Mouse (Mus musculus) limb, embryonic 14.5 days (tissue): ENCODE results near the gene Gm27029. TPM values are rescaled to one million over a fixed set of nuclear protein-coding genes. Genes with fewer than 3 reads are reported as not detected.
"Not testable (repeated sequence)": the region's sequence is repeated elsewhere in the genome, so short reads cannot be mapped to it uniquely, and the experiment has no call there.

Experiments
- ATAC-seq: fragments of 200-750 bp; cut with Nextera tagmentation; 2 replicates; pipeline ENCODE4 v1.8.0; 2017; ENCODE audit warnings: low read depth, moderate number of reproducible peaks, moderate TSS enrichment; ENCODE audit not compliant: low FRiP score
- DNase-seq: peaks from one replicate; pipeline ENCODE4 v3.0.0-alpha.2; 2015; ENCODE audit warnings: low spot score
- H3K27ac ChIP-seq: fragments of 300-500 bp; sonication (generic); replicated peaks from 2 replicates; pipeline ENCODE4 v1.5.1; 2014; ENCODE audit warnings: low read depth, mild to moderate bottlenecking, low read length, moderate library complexity, mixed read lengths
- H3K27me3 ChIP-seq: fragments of 300-500 bp; sonication (generic); 2 replicates; pipeline ENCODE4 v1.6.1; 2014; ENCODE audit warnings: low read length, mixed read lengths; ENCODE audit not compliant: control insufficient read depth, insufficient read depth
- H3K36me3 ChIP-seq: fragments of 300-500 bp; sonication (generic); 2 replicates; pipeline ENCODE4 v1.6.1; 2014; ENCODE audit warnings: mild to moderate bottlenecking, low read length, moderate library complexity, mixed read lengths; ENCODE audit not compliant: control insufficient read depth, insufficient read depth
- H3K4me1 ChIP-seq: fragments of 300-500 bp; sonication (generic); 2 replicates; pipeline ENCODE4 v1.6.1; 2014; ENCODE audit warnings: antibody characterized with exemption, low read length, mixed read lengths; ENCODE audit not compliant: control insufficient read depth, insufficient read depth
- H3K4me2 ChIP-seq: fragments of 300-500 bp; sonication (generic); replicated peaks from 2 replicates; pipeline ENCODE4 v1.6.1; 2014; ENCODE audit warnings: low read depth, mild to moderate bottlenecking, low read length, moderate library complexity; ENCODE audit not compliant: severe bottlenecking
- H3K4me3 ChIP-seq: fragments of 300-500 bp; sonication (generic); replicated peaks from 2 replicates; pipeline ENCODE4 v1.5.1; 2014; ENCODE audit warnings: low read length
- H3K9ac ChIP-seq: fragments of 300-500 bp; sonication (generic); 2 replicates; pipeline ENCODE4 v1.6.1; 2014; ENCODE audit warnings: mild to moderate bottlenecking, low read depth, low read length, moderate library complexity; ENCODE audit not compliant: severe bottlenecking
- H3K9me3 ChIP-seq: fragments of 300-500 bp; sonication (generic); 2 replicates; pipeline ENCODE4 v1.6.1; 2016; ENCODE audit warnings: low read length; ENCODE audit not compliant: control insufficient read depth
- POLR2A ChIP-seq: fragments of 200-500 bp; IDR thresholded peaks from 2 replicates; pipeline ENCODE4 v1.8.0; 2012; ENCODE audit warnings: inconsistent platforms, mild to moderate bottlenecking, moderate library complexity, borderline replicate concordance; ENCODE audit not compliant: insufficient read depth, insufficient read length; ENCODE audit errors: extremely low read depth
- WGBS: fragments of 180-500 bp; shearing (Covaris S2); extraction: QIAGEN DNeasy Blood & Tissue Kit; methylation state at CpG from one replicate; pipeline ENCODE4 v1.1.7; 2014; 5-methylcytosine and 5-hydroxymethylcytosine counted together
- polyA plus RNA-seq, 2 experiments: library from polyadenylated mRNA; depleted of rRNA in 1 of 2; stranded (reverse) in 1 of 2; unstranded in 1 of 2; fragments of >200 nt; fragmentation: Nextera tagmentation in 1 of 2; extraction: Ambion mirVana in 1 of 2; gene quantifications; 2 replicates each; pipeline versions ENCODE4 v1.2.1 to v1.2.3; 2012 to 2014

The Gm27029 gene
- polyA plus RNA-seq (2012; rRNA removed) = 1.3 and 4.2 TPM in 2 replicates
- polyA plus RNA-seq (2014; fragmentation: Nextera tagmentation; extraction: Ambion mirVana) = 11.8 and 12.1 TPM in 2 replicates

DNA sequence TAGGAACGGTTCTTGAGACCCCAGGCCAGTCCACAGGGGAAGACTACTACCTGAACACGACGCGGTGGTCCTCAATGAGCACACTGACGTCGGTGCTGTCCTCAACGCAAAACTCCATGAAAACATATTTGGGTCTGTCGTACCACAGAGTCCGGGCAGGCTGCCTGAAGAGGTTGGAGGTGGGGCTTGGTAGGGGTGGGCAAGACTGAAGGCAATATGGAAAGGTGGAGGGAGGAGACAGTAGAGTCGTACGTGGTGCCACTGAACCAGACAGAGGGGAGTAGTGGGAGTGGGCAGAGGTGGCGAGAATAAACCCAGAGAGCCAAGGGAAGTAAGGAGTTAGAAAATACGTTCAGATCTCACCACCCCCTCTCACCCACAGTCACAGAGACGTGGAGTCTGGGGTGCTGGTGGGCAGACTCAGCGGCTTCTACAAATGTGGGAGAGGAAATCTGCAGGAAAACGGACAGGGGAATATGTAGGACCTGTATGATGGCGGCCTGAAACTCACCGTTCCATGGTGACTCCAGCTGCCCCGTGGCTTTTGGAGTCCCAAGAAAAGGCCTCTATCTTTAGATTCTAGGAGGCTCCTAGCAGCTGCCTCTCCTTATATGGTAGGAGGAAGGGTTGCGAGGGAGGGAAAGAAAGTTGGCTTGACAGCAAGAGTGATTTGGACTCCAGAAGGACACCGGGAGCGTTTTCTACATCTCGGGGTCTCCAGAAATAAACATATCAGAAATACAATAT, at the start of gene Gm27029:
TSS of gene Gm27029 (minus strand) at position 692 of the 747 bp plus-strand sequence.
- TF ChIP-seq POLR2A = no peak

DNA sequence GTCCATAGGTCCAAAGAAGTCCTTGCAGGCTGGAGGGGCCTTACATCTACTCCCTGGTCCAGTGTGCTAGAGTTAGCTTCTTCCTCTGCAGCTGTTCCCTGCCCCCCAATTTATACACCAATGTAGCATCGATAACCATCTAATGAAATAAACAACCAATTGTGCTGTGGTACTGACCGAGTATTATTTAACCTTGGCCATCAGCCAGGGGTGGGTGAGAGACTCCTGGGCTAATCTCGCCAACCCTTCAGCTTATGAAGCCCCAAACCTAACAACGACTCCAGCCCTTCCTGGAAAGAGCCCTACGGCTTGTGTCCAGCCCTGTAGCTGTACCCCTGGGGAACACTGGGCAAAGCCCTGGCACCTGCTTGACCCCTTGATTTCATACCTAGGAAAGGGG, 49.7 kb upstream of the Gm27029 start:
- Histone ChIP-seq H3K36me3 (no peaks in the 10 kb centered on the region), H3K4me2 (no peak overlapping the region), H3K4me3 (no peak overlapping the region), H3K9me3 (no peaks in the 10 kb centered on the region), H3K27ac (no peak overlapping the region), H3K4me1 (no peaks in the 10 kb centered on the region), H3K27me3 (no peaks in the 10 kb centered on the region), H3K9ac (no peak overlapping the region)
- ATAC-seq (no peak), DNase-seq (no peak)
- no peak for TF ChIP-seq POLR2A
- WGBS = 82% methylated on average over 5 of the region's 5 CpGs

More for the DNA sequence above, at the start of gene Gm27029:
- ATAC-seq (peak; percentile 76), DNase-seq (no peak)
- H3K36me3 ChIP-seq = peaks cover under 1% of the 10 kb centered on the region
- WGBS = 4% methylated on average over 23 of the region's 23 CpGs
- peaks cover 19% of the 10 kb centered on the region for H3K4me1 ChIP-seq
- no peaks in the 10 kb centered on the region for H3K9me3 ChIP-seq
- peak within 1 kb of the TSS; percentile 82 for H3K4me2 ChIP-seq
- H3K27me3 ChIP-seq = no peaks in the 10 kb centered on the region
- peak within 1 kb of the TSS; percentile 72 for H3K27ac ChIP-seq
- H3K4me3 ChIP-seq = peak within 1 kb of the TSS; percentile 97
- peak within 1 kb of the TSS; percentile 73 for H3K9ac ChIP-seq

- not testable (repeated sequence) for H3K27ac ChIP-seq, DNase-seq, H3K9ac ChIP-seq, H3K4me3 ChIP-seq, H3K9me3 ChIP-seq, H3K4me1 ChIP-seq, H3K4me2 ChIP-seq, ATAC-seq, H3K27me3 ChIP-seq, H3K36me3 ChIP-seq
- 80% methylated on average over 1 of the region's 1 CpGs for WGBS
These were observed 49.1 kb upstream of the Gm27029 start for GRCm38 (mm10) chr11:101473686-101474085.

DNA sequence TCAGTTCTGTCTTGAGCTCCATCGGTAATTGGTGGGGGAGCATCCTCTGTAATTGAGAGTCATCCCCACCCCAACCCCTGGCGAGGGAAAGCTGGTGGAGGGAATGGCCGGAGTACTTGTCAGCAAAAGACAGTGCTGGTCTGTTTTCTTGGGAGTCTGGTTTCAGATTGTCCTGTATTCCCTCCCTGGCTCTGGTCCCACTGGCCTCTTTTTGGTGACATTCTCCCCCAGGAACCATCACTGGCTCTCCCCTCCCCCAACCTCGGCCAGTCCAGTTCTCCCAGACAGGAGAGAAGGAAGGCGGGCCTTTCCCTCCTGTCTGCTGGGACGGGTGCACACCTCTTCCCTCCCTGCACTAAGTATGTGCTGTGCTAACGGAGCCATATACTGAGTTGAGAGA, 47.7 kb upstream of the Gm27029 start:
- no peak for TF ChIP-seq POLR2A
- ATAC-seq = no peak
- Histone ChIP-seq H3K27ac (no peak overlapping the region), H3K9me3 (no peaks in the 10 kb centered on the region), H3K4me1 (peaks cover 6% of the 10 kb centered on the region), H3K4me2 (no peak overlapping the region), H3K4me3 (no peak overlapping the region), H3K27me3 (no peaks in the 10 kb centered on the region), H3K9ac (no peak overlapping the region), H3K36me3 (no peaks in the 10 kb centered on the region)
- no peak for DNase-seq
- WGBS = 36% methylated on average over 7 of the region's 7 CpGs

DNA sequence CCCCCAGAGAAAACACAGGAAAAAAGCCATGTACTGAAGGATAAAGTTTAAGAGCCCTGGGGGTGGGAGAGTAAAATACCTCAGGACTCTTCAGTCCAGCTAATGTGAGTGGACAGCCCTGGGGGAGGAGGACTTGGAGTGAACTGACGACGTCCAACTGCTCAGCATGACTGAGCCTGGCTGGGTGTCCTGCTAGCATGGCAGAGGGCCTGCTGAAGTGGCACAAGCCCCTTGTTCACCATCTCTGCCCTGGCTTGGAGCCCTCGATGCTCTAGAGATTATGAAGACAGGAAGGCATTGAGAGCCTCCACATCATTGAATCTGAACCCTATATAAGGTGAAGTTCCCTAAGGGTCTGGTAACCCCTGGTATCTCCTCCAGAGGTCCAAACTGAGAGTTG, 47.3 kb upstream of the Gm27029 start:
- Histone ChIP-seq H3K9me3 (no peaks in the 10 kb centered on the region), H3K9ac (no peak overlapping the region), H3K27ac (no peak overlapping the region), H3K4me3 (no peak overlapping the region), H3K4me2 (no peak overlapping the region), H3K36me3 (no peaks in the 10 kb centered on the region), H3K4me1 (peaks cover 6% of the 10 kb centered on the region), H3K27me3 (no peaks in the 10 kb centered on the region)
- WGBS = 57% methylated on average over 3 of the region's 3 CpGs
- ATAC-seq (no peak), DNase-seq (no peak)
- no peak for TF ChIP-seq POLR2A
